Mouse (Mus musculus): ENCODE measurements around the gene Olfr1208. TPM values are rescaled to one million over a fixed set of nuclear protein-coding genes. Genes with fewer than 3 reads are reported as not detected.

The Olfr1208 gene
- polyA plus RNA-seq (2016; fragmentation: Nextera tagmentation; extraction: Ambion mirVana), result not detected in 2 replicates

DNA sequence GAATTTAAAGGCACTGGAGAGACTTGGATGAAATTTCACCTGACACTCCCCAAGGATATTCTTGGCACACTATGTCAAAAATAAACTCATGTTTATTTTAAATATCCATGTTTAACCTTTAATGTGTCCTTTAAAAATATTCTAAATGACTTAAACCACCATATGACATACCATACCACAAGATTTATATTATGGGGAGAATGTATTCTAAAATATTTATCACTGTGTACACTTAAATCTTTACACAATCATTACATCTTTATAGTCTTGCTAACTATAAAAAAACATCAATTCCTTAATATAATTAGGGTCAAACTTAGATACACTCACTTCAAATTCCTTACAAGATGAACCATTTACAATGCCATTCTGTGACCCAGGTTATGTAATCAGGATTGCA, at the start of gene Olfr1208:
Gene Olfr1208 (minus strand): TSS at position 101 of the 400 bp plus-strand sequence.
- no peak within 1 kb of the TSS for H3K4me3 ChIP-seq
- no peaks in the 10 kb centered on the region for H3K4me1 ChIP-seq
- H3K36me3 ChIP-seq, result no peaks in the 10 kb centered on the region
- no peak for DNase-seq (ENCODE audit: low spot score)
- no peaks in the 10 kb centered on the region for H3K9me3 ChIP-seq (replicated peaks)
- H3K27me3 ChIP-seq (ENCODE audit: low read depth, poor library complexity, severe bottlenecking), result no peaks in the 10 kb centered on the region
- H3K27ac ChIP-seq, result no peak within 1 kb of the TSS

DNA sequence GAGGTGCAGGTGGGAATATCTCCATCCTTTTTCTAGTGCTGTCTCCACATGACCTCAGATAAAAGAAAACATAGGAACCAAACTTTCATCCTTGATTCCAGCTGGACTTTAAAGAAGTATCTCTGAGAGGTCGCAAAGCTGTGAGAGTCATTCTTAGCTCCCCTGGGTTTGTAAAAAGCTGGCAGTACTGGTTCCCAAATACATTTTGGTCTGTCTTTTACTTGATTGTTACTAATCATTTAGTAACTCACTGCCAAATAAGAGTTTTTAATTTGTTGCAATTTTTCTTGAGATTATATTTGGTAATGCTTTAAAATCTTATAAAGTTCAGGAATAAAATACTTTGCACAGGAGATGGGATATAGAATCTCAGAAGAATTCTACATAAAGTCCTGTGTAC, 35.9 kb upstream of the Olfr1208 start, which contains the start of gene Olfr1211:
Gene Olfr1211 (minus strand): TSS at position 101 of the 400 bp plus-strand sequence.
- DNase-seq (ENCODE audit: low spot score), result no peak
- Histone ChIP-seq H3K36me3 (no peaks in the 10 kb centered on the region), H3K27me3 (ENCODE audit: low read depth, poor library complexity, severe bottlenecking) (no peaks in the 10 kb centered on the region), H3K4me3 (no peak within 1 kb of the TSS), H3K4me1 (no peaks in the 10 kb centered on the region), H3K9me3 (replicated peaks) (no peaks in the 10 kb centered on the region), H3K27ac (no peak within 1 kb of the TSS)
- 95% methylated on average over 1 of the region's 1 CpGs for WGBS

DNA sequence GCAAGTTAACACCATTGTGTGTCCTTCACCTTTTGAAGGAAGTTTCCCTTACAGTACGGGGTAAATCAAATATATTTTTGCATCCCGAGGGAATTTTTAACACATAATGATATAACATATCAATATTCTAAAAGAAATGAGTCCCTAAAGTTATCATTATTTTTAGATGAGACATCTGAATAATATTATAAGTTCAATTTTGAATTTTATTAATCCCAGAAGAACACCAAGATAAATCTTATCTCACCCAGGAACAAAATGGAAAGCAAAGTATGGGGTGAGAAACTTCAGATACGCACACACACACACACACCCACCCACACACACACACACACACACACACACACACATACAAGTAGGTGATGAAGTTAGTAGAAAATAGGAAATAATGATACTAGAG, 12.9 kb upstream of the Olfr1208 start, which contains the start of gene Olfr1209:
Gene Olfr1209 (minus strand): TSS at position 101 of the 400 bp plus-strand sequence.
- Histone ChIP-seq H3K4me3 (no peak within 1 kb of the TSS), H3K36me3 (no peaks in the 10 kb centered on the region), H3K9me3 (replicated peaks) (no peaks in the 10 kb centered on the region), H3K4me1 (no peaks in the 10 kb centered on the region), H3K27me3 (ENCODE audit: low read depth, poor library complexity, severe bottlenecking) (no peaks in the 10 kb centered on the region), H3K27ac (no peak within 1 kb of the TSS)
- 93% methylated on average over 3 of the region's 3 CpGs for WGBS
- no peak for DNase-seq (ENCODE audit: low spot score)

DNA sequence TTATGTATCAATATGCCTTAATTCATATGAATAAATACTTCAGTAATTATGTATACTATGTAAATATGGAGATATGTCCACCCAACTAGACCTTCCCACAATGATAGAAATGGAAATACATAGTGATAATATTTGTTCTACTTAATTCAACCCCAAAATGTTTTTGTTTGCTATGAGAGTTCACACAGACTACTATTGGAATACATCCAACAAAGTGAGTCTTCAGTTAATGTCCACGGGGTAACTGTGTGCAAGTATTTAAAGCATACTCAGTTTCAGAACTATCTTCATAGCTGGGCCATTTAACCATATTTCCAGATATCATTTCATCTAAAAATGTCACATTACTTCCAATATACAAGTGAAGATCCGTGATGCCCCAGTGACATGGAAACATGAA, 39.2 kb downstream of the Olfr1208 start, which contains the start of gene Olfr1206:
Gene Olfr1206 (plus strand): TSS at position 301 of the 400 bp plus-strand sequence.
- Histone ChIP-seq H3K9me3 (replicated peaks) (no peaks in the 10 kb centered on the region), H3K27ac (no peak within 1 kb of the TSS), H3K4me3 (no peak within 1 kb of the TSS), H3K36me3 (no peaks in the 10 kb centered on the region), H3K4me1 (no peaks in the 10 kb centered on the region), H3K27me3 (ENCODE audit: low read depth, poor library complexity, severe bottlenecking) (no peaks in the 10 kb centered on the region)
- DNase-seq (ENCODE audit: low spot score), result no peak
- WGBS, result 92% methylated on average over 2 of the region's 2 CpGs

DNA sequence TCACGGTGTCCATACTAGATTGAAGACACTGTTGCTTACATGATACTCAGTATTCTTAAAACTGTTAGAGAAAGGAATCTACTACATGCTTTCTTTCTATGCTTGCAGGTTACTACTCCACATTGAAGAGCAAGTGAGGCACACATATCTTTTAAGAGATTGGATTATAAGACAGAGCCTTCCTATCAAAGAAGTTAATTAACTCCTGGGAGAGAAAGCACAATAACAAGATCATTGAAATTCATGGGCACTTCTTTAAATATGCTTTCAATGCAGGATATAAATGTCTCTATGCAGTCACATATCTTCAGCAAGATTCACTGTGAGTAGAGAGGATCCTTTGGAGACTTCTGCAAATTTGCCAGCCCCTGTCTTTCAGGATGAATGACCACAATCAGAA, 53.1 kb downstream of the Olfr1208 start, which contains the start of gene Olfr1204:
Gene Olfr1204 (plus strand): TSS at position 301 of the 400 bp plus-strand sequence.
- no peaks in the 10 kb centered on the region for H3K4me1 ChIP-seq
- no peak within 1 kb of the TSS for H3K27ac ChIP-seq
- H3K9me3 ChIP-seq (replicated peaks), result no peaks in the 10 kb centered on the region
- DNase-seq (ENCODE audit: low spot score), result no peak
- H3K27me3 ChIP-seq (ENCODE audit: low read depth, poor library complexity, severe bottlenecking), result no peaks in the 10 kb centered on the region
- no peak within 1 kb of the TSS for H3K4me3 ChIP-seq
- H3K36me3 ChIP-seq, result no peaks in the 10 kb centered on the region
- WGBS, result 85% methylated on average over 1 of the region's 1 CpGs

Other genes with a start within 250 kb of the Olfr1208 start
- gene Olfr1193, start 226.7 kb downstream of the Olfr1208 start, polyA plus RNA-seq (2016; fragmentation: Nextera tagmentation; extraction: Ambion mirVana), result not detected in 2 replicates
- gene Olfr1195, start 213.1 kb downstream of the Olfr1208 start, polyA plus RNA-seq (2016; fragmentation: Nextera tagmentation; extraction: Ambion mirVana), result not detected in 2 replicates
- gene Olfr1196, start 197.7 kb downstream of the Olfr1208 start, polyA plus RNA-seq (2016; fragmentation: Nextera tagmentation; extraction: Ambion mirVana), result not detected in 2 replicates
- gene Olfr1197, start 169.9 kb downstream of the Olfr1208 start, polyA plus RNA-seq (2016; fragmentation: Nextera tagmentation; extraction: Ambion mirVana), result not detected in 2 replicates
- gene Olfr1198, start 150.9 kb downstream of the Olfr1208 start, polyA plus RNA-seq (2016; fragmentation: Nextera tagmentation; extraction: Ambion mirVana), result not detected in 2 replicates
- gene Olfr1199, start 141.8 kb downstream of the Olfr1208 start, polyA plus RNA-seq (2016; fragmentation: Nextera tagmentation; extraction: Ambion mirVana), result not detected in 2 replicates
- gene Olfr1200, start 131.8 kb downstream of the Olfr1208 start, polyA plus RNA-seq (2016; fragmentation: Nextera tagmentation; extraction: Ambion mirVana), result not detected in 2 replicates
- not detected in 2 replicates for gene Olfr1201, start 109.3 kb downstream of the Olfr1208 start, polyA plus RNA-seq (2016; fragmentation: Nextera tagmentation; extraction: Ambion mirVana)
- gene Olfr1202, start 87.8 kb downstream of the Olfr1208 start, polyA plus RNA-seq (2016; fragmentation: Nextera tagmentation; extraction: Ambion mirVana), result 0.04 TPM in 2 replicates
- not detected in 2 replicates for gene Olfr1205, start 72.6 kb downstream of the Olfr1208 start, polyA plus RNA-seq (2016; fragmentation: Nextera tagmentation; extraction: Ambion mirVana)
- not detected in 2 replicates for gene Olfr1204, start 53.0 kb downstream of the Olfr1208 start, polyA plus RNA-seq (2016; fragmentation: Nextera tagmentation; extraction: Ambion mirVana)
- gene Olfr1206, start 39.1 kb downstream of the Olfr1208 start, polyA plus RNA-seq (2016; fragmentation: Nextera tagmentation; extraction: Ambion mirVana), result not detected in 2 replicates
- not detected in 2 replicates for gene Olfr1209, start 12.8 kb upstream of the Olfr1208 start, polyA plus RNA-seq (2016; fragmentation: Nextera tagmentation; extraction: Ambion mirVana)
- gene Olfr1211, start 35.8 kb upstream of the Olfr1208 start, polyA plus RNA-seq (2016; fragmentation: Nextera tagmentation; extraction: Ambion mirVana), result not detected in 2 replicates
- gene Olfr1212, start 51.7 kb upstream of the Olfr1208 start, polyA plus RNA-seq (2016; fragmentation: Nextera tagmentation; extraction: Ambion mirVana), result not detected in 2 replicates
- not detected in 2 replicates for gene Gm13762, start 78.0 kb upstream of the Olfr1208 start, polyA plus RNA-seq (2016; fragmentation: Nextera tagmentation; extraction: Ambion mirVana)
- gene Olfr1214, start 90.3 kb upstream of the Olfr1208 start, polyA plus RNA-seq (2016; fragmentation: Nextera tagmentation; extraction: Ambion mirVana), result not detected in 2 replicates
- not detected in 2 replicates for gene Olfr1215, start 104.7 kb upstream of the Olfr1208 start, polyA plus RNA-seq (2016; fragmentation: Nextera tagmentation; extraction: Ambion mirVana)
- not detected in 2 replicates for gene Olfr1216, start 116.0 kb upstream of the Olfr1208 start, polyA plus RNA-seq (2016; fragmentation: Nextera tagmentation; extraction: Ambion mirVana)
- gene Olfr1217, start 129.8 kb upstream of the Olfr1208 start, polyA plus RNA-seq (2016; fragmentation: Nextera tagmentation; extraction: Ambion mirVana), result not detected in 2 replicates
- not detected in 2 replicates for gene Olfr1218, start 158.9 kb upstream of the Olfr1208 start, polyA plus RNA-seq (2016; fragmentation: Nextera tagmentation; extraction: Ambion mirVana)
- not detected in 2 replicates for gene Olfr1219, start 181.2 kb upstream of the Olfr1208 start, polyA plus RNA-seq (2016; fragmentation: Nextera tagmentation; extraction: Ambion mirVana)
- not detected in 2 replicates for gene Olfr1220, start 204.5 kb upstream of the Olfr1208 start, polyA plus RNA-seq (2016; fragmentation: Nextera tagmentation; extraction: Ambion mirVana)
- not detected in 2 replicates for gene Olfr1221, start 215.0 kb upstream of the Olfr1208 start, polyA plus RNA-seq (2016; fragmentation: Nextera tagmentation; extraction: Ambion mirVana)
- not detected in 2 replicates for gene Olfr1222, start 230.7 kb upstream of the Olfr1208 start, polyA plus RNA-seq (2016; fragmentation: Nextera tagmentation; extraction: Ambion mirVana)
- gene Olfr1223, start 249.2 kb upstream of the Olfr1208 start, polyA plus RNA-seq (2016; fragmentation: Nextera tagmentation; extraction: Ambion mirVana), result not detected in 2 replicates

Data from limb, embryonic 10.5 days (tissue).